Mouse (Mus musculus) liver, embryonic 13.5 days (tissue): ENCODE measurements around the gene Gm49711. TPM values are rescaled to one million over a fixed set of nuclear protein-coding genes. Genes with fewer than 3 reads are reported as not detected.

ENCODE experiments used
- ATAC-seq: fragments of 200-750 bp; cut with Nextera tagmentation; 2 replicates; pipeline ENCODE4 v1.8.0; 2017; ENCODE audit warnings: low read depth, mild to moderate bottlenecking, moderate number of reproducible peaks, moderate library complexity
- DNase-seq: peaks from one replicate; pipeline ENCODE4 v3.0.0; 2022
- H3K27ac ChIP-seq: fragments of 300-500 bp; sonication (generic); 2 replicates; pipeline ENCODE4 v1.5.1; 2015; ENCODE audit warnings: moderate library complexity, mild to moderate bottlenecking, inconsistent platforms
- H3K27me3 ChIP-seq: fragments of 300-500 bp; sonication (generic); 2 replicates; pipeline ENCODE4 v1.6.1; 2015; ENCODE audit warnings: mild to moderate bottlenecking, inconsistent platforms
- H3K36me3 ChIP-seq: fragments of 300-500 bp; sonication (generic); 2 replicates; pipeline ENCODE4 v1.6.1; 2015; ENCODE audit warnings: mild to moderate bottlenecking, inconsistent platforms
- H3K4me1 ChIP-seq: fragments of 300-500 bp; sonication (generic); replicated peaks from 2 replicates; pipeline ENCODE4 v1.6.1; 2015; ENCODE audit warnings: inconsistent platforms
- H3K4me2 ChIP-seq: fragments of 300-500 bp; sonication (generic); 2 replicates; pipeline ENCODE4 v1.6.1; 2015; ENCODE audit warnings: inconsistent platforms, mild to moderate bottlenecking, moderate library complexity
- H3K4me3 ChIP-seq: fragments of 300-500 bp; sonication (generic); replicated peaks from 2 replicates; pipeline ENCODE4 v1.5.1; 2015; ENCODE audit warnings: mild to moderate bottlenecking, inconsistent platforms
- H3K9ac ChIP-seq: fragments of 300-500 bp; sonication (generic); 2 replicates; pipeline ENCODE4 v1.6.1; 2015; ENCODE audit warnings: mild to moderate bottlenecking, inconsistent platforms
- H3K9me3 ChIP-seq: fragments of 300-500 bp; sonication (generic); replicated peaks from 2 replicates; pipeline ENCODE4 v1.6.1; 2016; ENCODE audit warnings: inconsistent platforms
- WGBS: fragments of 180-500 bp; shearing (Covaris S2); methylation state at CpG from one replicate; pipeline ENCODE4 v1.1.7; 2015; ENCODE audit not compliant: insufficient replicate concordance; 5-methylcytosine and 5-hydroxymethylcytosine counted together
- polyA plus RNA-seq: library from polyadenylated mRNA; unstranded; fragments of >200 nt; fragmentation: Nextera tagmentation; extraction: Ambion mirVana; gene quantifications from 2 replicates; pipeline ENCODE4 v1.2.1, GENCODE M21; 2015

Gm49711 gene
- polyA plus RNA-seq, 1 experiment from 2014 or later, result not detected

DNA sequence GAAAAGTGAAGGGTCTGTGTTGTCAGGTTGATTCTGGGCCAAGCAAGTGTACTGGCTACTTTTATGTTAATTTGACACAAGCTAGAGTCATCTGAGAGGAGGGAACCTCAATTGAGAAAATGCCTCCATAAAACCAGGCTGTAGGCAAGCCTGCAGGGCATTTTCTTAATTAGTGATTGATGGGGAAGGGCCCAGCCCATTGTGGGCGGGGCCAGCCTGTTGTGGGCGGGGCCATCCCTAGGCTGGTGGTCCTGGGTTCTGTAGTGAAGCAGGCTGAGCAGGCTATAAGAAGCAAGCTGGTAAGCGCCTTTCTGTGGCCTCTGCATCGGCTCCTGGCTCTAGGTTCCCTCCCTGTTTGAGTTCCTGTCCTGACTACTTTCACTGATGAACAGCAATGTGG lies 69.1 kb downstream of the Gm49711 start:
- ATAC-seq (no peak), DNase-seq (no peak)
- H3K4me1 ChIP-seq, result no peaks in the 10 kb centered on the region
- 38% methylated on average over 4 of the region's 4 CpGs for WGBS
- H3K4me3 ChIP-seq, result no peak overlapping the region
- no peaks in the 10 kb centered on the region for H3K36me3 ChIP-seq
- H3K9ac ChIP-seq, result no peak overlapping the region
- H3K4me2 ChIP-seq, result no peak overlapping the region
- no peaks in the 10 kb centered on the region for H3K9me3 ChIP-seq
- H3K27ac ChIP-seq, result no peak overlapping the region
- H3K27me3 ChIP-seq, result no peaks in the 10 kb centered on the region

- Histone ChIP-seq H3K4me2 (no peak overlapping the region), H3K4me3 (no peak overlapping the region), H3K9ac (no peak overlapping the region), H3K27ac (no peak overlapping the region), H3K36me3 (no peaks in the 10 kb centered on the region), H3K4me1 (no peaks in the 10 kb centered on the region), H3K9me3 (no peaks in the 10 kb centered on the region), H3K27me3 (no peaks in the 10 kb centered on the region)
- DNase-seq (no peak), ATAC-seq (no peak)
- 52% methylated on average over 5 of the region's 5 CpGs for WGBS
These were observed 69.5 kb downstream of the Gm49711 start for GRCm38 (mm10) chr16:92127666-92128065.

DNA sequence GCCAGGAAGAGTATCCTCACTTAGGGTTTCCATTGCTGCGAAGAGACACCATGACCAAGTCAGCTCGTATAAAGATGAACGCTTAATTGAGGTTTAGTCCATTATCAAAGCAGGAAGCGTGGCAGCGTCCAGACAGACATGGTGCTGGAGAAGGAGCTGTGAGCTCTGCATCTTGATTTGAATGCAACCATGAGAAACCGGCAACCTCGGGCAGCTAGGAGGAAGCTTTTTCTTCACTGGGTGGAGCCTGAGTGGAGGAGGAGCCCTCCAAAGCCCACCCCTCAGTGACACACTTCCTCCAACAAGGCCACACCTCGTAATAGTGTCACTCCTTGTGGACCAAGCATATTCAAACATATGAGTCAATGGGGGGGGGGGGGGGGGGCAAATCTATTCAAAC lies 71.7 kb downstream of the Gm49711 start:
- Histone ChIP-seq H3K36me3 (no peaks in the 10 kb centered on the region), H3K4me3 (no peak overlapping the region), H3K4me1 (no peaks in the 10 kb centered on the region), H3K9me3 (no peaks in the 10 kb centered on the region), H3K27ac (no peak overlapping the region), H3K4me2 (no peak overlapping the region), H3K9ac (no peak overlapping the region), H3K27me3 (no peaks in the 10 kb centered on the region)
- 66% methylated on average over 8 of the region's 8 CpGs for WGBS
- DNase-seq (no peak), ATAC-seq (no peak)

DNA sequence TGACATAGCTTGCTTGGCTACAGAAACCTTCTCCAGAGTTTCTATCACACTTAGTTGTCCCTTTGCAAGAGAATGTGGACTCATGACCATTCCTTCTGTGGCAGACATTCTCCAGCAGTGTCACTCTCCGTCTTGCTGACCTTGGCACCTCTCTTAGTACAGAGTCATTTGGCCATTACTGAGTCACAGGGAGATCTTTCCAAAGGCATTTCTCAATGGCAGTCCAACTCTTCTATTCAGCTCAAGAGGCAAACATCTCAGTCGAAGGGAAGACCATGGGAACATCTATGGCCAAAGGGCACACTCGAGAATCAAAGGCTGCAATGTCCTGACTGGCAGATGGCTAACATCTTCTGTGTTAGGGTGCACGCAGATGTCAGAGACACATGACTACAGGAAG lies 74.4 kb downstream of the Gm49711 start:
- no peaks in the 10 kb centered on the region for H3K9me3 ChIP-seq
- H3K4me1 ChIP-seq, result no peaks in the 10 kb centered on the region

DNA sequence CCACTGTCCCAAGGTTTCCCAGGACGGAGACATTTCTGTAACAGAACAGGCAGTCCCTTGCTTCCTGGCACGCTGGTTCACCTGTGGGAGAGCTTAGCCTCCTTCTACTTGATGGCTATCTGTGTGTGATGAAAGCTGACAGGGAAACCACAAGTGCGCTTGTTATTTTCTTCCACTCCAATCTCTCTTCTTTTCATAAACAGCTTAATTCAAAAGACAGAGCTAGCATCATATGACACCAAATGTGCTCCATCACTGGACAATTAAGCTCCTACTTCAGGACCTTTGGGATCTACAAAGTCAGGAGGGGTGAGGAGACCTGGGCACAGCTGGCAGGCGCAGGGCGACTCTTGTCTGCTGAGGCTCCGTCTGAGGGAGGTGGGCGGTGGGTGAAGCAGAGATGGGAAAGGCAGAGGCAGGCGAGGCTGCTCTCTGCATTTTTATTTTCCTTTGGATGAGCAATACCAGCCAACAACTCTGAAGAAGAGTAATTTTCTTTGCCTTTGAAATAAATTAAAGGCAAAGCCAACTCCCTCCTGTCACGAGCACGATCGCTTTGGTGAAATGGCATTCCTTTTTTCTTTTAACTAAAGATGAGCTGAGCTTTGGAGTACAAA lies 76.1 kb downstream of the Gm49711 start:
- Histone ChIP-seq H3K4me3 (no peak overlapping the region), H3K4me2 (no peak overlapping the region), H3K36me3 (no peaks in the 10 kb centered on the region), H3K27ac (no peak overlapping the region), H3K9ac (no peak overlapping the region), H3K4me1 (no peaks in the 10 kb centered on the region), H3K27me3 (no peaks in the 10 kb centered on the region), H3K9me3 (no peaks in the 10 kb centered on the region)
- ATAC-seq, result no peak
- DNase-seq, result no peak
- WGBS, result 73% methylated on average over 11 of the region's 11 CpGs

More for the DNA sequence above, 74.4 kb downstream of the Gm49711 start:
- Histone ChIP-seq H3K27me3 (no peaks in the 10 kb centered on the region), H3K36me3 (no peaks in the 10 kb centered on the region), H3K27ac (no peak overlapping the region), H3K4me2 (no peak overlapping the region), H3K4me3 (no peak overlapping the region), H3K9ac (no peak overlapping the region)
- 59% methylated on average over 4 of the region's 4 CpGs for WGBS
- ATAC-seq (no peak), DNase-seq (no peak)

- Histone ChIP-seq H3K4me1 (no peaks in the 10 kb centered on the region), H3K36me3 (no peaks in the 10 kb centered on the region), H3K4me2 (no peak overlapping the region), H3K9me3 (no peaks in the 10 kb centered on the region), H3K27me3 (no peaks in the 10 kb centered on the region), H3K4me3 (no peak overlapping the region), H3K27ac (no peak overlapping the region), H3K9ac (no peak overlapping the region)
- WGBS, result 78% methylated on average over 15 of the region's 15 CpGs
- no peak for DNase-seq
- no peak for ATAC-seq
These were observed 78.2 kb downstream of the Gm49711 start for GRCm38 (mm10) chr16:92136275-92136674.

DNA sequence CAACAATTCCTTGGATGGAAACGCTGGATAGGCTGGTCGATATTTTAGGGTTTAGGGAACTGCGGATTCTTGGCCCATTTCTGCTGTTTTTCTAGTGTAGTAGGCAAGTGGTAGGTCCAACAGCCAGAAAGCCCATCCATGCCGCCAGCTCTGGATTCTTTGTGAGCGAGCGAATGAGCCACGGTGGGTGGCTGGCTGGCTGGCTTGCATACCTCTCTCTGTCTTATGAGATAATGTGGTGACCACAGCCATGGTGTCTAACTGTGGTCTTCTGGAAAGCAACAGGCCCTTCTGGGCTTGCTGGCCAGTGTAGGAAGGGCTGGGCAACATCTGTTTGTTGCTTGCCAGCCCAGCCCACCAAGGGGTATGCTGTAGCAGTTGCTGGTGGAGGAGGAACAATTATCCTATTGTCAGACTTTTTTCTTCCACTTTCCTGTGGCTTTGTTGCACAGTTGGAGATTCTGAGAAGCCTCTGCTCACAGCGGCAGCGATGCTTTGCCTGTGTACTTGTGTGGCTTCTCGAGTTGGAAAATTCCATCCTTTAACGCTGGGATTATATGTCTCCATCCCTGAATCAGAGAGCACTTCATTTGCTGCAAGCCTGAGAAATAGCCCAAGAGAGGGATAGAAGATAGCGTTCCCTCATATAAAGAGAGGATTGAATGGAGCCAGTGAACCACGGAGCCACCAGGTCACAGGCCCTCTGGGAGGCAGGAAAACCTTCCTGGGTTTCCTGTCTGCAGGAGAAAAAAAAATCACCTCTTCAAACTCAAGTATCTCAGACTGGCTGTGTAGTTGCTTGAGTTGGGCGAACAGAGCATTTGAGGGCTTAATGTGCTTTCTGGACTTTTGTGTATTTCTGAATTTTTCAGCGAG lies 81.5 kb downstream of the Gm49711 start:
- H3K27me3 ChIP-seq, result no peaks in the 10 kb centered on the region
- DNase-seq, result no peak
- 62% methylated on average over 15 of the region's 15 CpGs for WGBS

DNA sequence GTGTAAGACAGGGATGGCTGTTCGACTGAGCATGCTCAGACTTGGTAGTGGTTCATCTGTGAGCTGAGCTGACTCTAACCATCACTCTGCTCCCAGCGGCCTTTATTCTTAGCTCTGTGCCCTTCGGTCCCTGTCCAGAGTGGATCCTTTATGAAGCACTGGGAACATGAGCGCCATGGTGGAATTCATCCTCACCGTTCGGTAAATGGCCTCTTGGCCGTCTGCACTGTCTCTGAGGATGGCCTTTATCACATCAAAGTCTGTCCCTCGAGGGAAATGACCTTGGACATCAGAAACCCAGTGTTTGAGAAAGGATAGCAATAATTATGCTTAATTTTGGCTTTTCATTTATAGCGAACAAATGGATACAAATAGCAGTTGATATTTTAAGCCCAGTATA lies 82.2 kb downstream of the Gm49711 start:
- 64% methylated on average over 9 of the region's 9 CpGs for WGBS
- H3K27ac ChIP-seq, result no peak overlapping the region
- H3K9ac ChIP-seq, result no peak overlapping the region
- H3K9me3 ChIP-seq, result no peaks in the 10 kb centered on the region
- DNase-seq (no peak), ATAC-seq (no peak)
- H3K36me3 ChIP-seq, result no peaks in the 10 kb centered on the region
- no peaks in the 10 kb centered on the region for H3K4me1 ChIP-seq
- H3K4me3 ChIP-seq, result no peak overlapping the region
- no peak overlapping the region for H3K4me2 ChIP-seq
- no peaks in the 10 kb centered on the region for H3K27me3 ChIP-seq

More for the DNA sequence above, 81.5 kb downstream of the Gm49711 start:
- Histone ChIP-seq H3K4me1 (no peaks in the 10 kb centered on the region), H3K27ac (no peak overlapping the region), H3K9me3 (no peaks in the 10 kb centered on the region), H3K9ac (no peak overlapping the region), H3K36me3 (no peaks in the 10 kb centered on the region), H3K4me2 (no peak overlapping the region), H3K4me3 (no peak overlapping the region)
- ATAC-seq, result no peak

GRCm38 (mm10) chr16:92141021-92141420 lies 82.9 kb downstream of the Gm49711 start:
- H3K27me3 ChIP-seq, result no peaks in the 10 kb centered on the region
- no peak for ATAC-seq
- DNase-seq, result no peak
- 91% methylated on average over 12 of the region's 12 CpGs for WGBS
- H3K4me1 ChIP-seq, result no peaks in the 10 kb centered on the region
- no peaks in the 10 kb centered on the region for H3K9me3 ChIP-seq
- H3K4me2 ChIP-seq, result no peak overlapping the region
- H3K4me3 ChIP-seq, result no peak overlapping the region
- no peak overlapping the region for H3K27ac ChIP-seq
- H3K9ac ChIP-seq, result no peak overlapping the region
- H3K36me3 ChIP-seq, result no peaks in the 10 kb centered on the region

- Histone ChIP-seq H3K4me1 (no peaks in the 10 kb centered on the region), H3K4me3 (no peak overlapping the region), H3K36me3 (no peaks in the 10 kb centered on the region), H3K27me3 (no peaks in the 10 kb centered on the region), H3K27ac (no peak overlapping the region), H3K9ac (no peak overlapping the region), H3K4me2 (no peak overlapping the region), H3K9me3 (no peaks in the 10 kb centered on the region)
- DNase-seq, result no peak
- no peak for ATAC-seq
- whole genome bisulfite sequencing, result 69% methylated on average over 9 of the region's 9 CpGs
These were observed 84.4 kb downstream of the Gm49711 start for GRCm38 (mm10) chr16:92142426-92143012.

- Histone ChIP-seq H3K27ac (no peak overlapping the region), H3K27me3 (no peaks in the 10 kb centered on the region), H3K4me1 (no peaks in the 10 kb centered on the region), H3K9ac (no peak overlapping the region), H3K9me3 (no peaks in the 10 kb centered on the region), H3K4me2 (no peak overlapping the region), H3K4me3 (no peak overlapping the region), H3K36me3 (no peaks in the 10 kb centered on the region)
- ATAC-seq (no peak), DNase-seq (no peak)
- 72% methylated on average over 12 of the region's 12 CpGs for WGBS
These were observed 89.7 kb downstream of the Gm49711 start for GRCm38 (mm10) chr16:92147631-92148366.
